Mouse (Mus musculus): ENCODE measurements around the gene Rfx2. TPM values are rescaled to one million over a fixed set of nuclear protein-coding genes. Genes with fewer than 3 reads are reported as not detected.
A peak's percentile ranks its signal among the peaks of the same experiment; 100 is the strongest.

Gene Rfx2
- polyA plus RNA-seq, 1 experiment, result 15.4 TPM

DNA sequence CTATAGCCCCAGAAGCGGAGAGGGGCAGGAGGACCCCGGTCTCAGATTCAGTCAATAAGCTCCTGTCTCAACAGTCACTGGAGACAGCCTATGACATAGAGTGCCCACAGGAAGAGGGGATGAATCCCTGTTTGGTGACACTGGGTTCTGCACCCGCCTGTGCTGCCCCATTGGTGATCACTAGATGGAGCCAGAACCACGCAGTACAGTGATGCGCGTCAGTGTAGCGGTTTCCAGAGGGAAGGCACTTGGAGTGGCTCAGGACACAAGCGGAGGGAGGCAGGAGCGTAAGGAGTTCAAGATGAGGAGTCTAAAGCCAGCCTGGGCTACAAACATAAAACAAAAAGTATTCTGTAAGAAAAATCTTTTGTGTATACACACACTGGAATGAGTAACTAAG, 22.3 kb downstream of the Rfx2 start:
- Histone ChIP-seq H3K4me3 (ENCODE audit: low read depth, low read length) (no peak overlapping the region), H3K36me3 (ENCODE audit: control insufficient read depth, insufficient read depth, low read length) (no peaks in the 10 kb centered on the region), H3K27me3 (ENCODE audit: control insufficient read depth, insufficient read depth, low read length) (no peaks in the 10 kb centered on the region), H3K4me1 (ENCODE audit: control insufficient read depth, insufficient read depth, insufficient read length, low read length) (peaks cover 15% of the 10 kb centered on the region), H3K27ac (ENCODE audit: insufficient read depth, low read depth, low read length) (no peak overlapping the region)
- 18% methylated on average over 9 of the region's 9 CpGs for WGBS
- no peak for TF ChIP-seq POLR2A (IDR thresholded peaks at IDR 0.05; ENCODE audit: low read depth, low read length)
- TF ChIP-seq CTCF (IDR thresholded peaks at IDR 0.05; ENCODE audit: extremely low read depth, insufficient read length, insufficient replicate concordance, low read depth, low read length), result peak; percentile 91; the same call in 1 of the 2 replicates

DNA sequence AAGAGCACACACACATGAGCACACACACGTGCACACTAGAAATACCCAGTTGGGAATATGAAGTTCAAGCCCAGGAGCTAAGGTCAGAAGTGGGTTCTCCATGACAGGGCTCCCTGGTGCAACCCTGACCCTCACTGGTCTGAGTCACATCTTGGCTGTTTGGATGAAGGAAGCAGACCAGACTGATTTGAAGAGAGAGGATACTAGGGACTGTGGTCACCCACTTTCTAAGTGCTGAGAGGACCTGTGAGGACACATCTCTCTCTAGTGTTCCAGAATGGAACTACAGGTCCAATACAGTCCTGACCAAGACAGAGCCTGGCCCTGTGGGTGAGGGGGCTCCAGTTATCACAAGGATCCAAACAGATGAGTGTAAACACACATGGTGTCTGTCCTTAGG, 25.0 kb downstream of the Rfx2 start:
- Histone ChIP-seq H3K36me3 (ENCODE audit: control insufficient read depth, insufficient read depth, low read length) (no peaks in the 10 kb centered on the region), H3K4me1 (ENCODE audit: control insufficient read depth, insufficient read depth, insufficient read length, low read length) (peaks cover 11% of the 10 kb centered on the region), H3K27me3 (ENCODE audit: control insufficient read depth, insufficient read depth, low read length) (no peaks in the 10 kb centered on the region), H3K4me3 (ENCODE audit: low read depth, low read length) (no peak overlapping the region), H3K27ac (ENCODE audit: insufficient read depth, low read depth, low read length) (no peak overlapping the region)
- WGBS, result 90% methylated on average over 1 of the region's 1 CpGs
- TF ChIP-seq POLR2A (IDR thresholded peaks at IDR 0.05; ENCODE audit: low read depth, low read length) (no peak), CTCF (IDR thresholded peaks at IDR 0.05; ENCODE audit: extremely low read depth, insufficient read length, insufficient replicate concordance, low read depth, low read length) (no peak)

DNA sequence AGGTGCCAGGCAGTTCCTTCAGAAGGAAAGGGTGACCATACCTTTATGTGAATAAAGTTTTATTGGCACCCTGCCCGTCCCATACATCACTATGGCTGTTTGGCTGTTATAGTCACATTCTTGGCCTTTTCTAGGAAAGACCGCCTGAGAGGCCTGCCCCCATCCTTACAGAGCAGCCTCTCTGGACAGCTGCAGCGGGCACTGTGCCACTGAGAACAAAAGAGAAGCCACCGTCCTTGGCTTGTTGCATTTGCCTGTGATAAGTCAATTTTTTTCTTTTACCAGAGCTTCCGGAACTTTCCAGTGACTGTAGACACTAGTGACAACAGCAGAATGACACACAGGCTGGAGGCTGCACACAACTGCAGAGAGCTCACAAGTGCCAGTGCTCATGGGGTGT, 25.9 kb downstream of the Rfx2 start:
- Histone ChIP-seq H3K4me1 (ENCODE audit: control insufficient read depth, insufficient read depth, insufficient read length, low read length) (peaks cover 3% of the 10 kb centered on the region; the same call in 1 of the 2 replicates), H3K27ac (ENCODE audit: insufficient read depth, low read depth, low read length) (no peak overlapping the region), H3K4me3 (ENCODE audit: low read depth, low read length) (no peak overlapping the region), H3K27me3 (ENCODE audit: control insufficient read depth, insufficient read depth, low read length) (no peaks in the 10 kb centered on the region), H3K36me3 (ENCODE audit: control insufficient read depth, insufficient read depth, low read length) (no peaks in the 10 kb centered on the region)
- 82% methylated on average over 5 of the region's 5 CpGs for WGBS
- TF ChIP-seq CTCF (IDR thresholded peaks at IDR 0.05; ENCODE audit: extremely low read depth, insufficient read length, insufficient replicate concordance, low read depth, low read length) (no peak), POLR2A (IDR thresholded peaks at IDR 0.05; ENCODE audit: low read depth, low read length) (no peak)

DNA sequence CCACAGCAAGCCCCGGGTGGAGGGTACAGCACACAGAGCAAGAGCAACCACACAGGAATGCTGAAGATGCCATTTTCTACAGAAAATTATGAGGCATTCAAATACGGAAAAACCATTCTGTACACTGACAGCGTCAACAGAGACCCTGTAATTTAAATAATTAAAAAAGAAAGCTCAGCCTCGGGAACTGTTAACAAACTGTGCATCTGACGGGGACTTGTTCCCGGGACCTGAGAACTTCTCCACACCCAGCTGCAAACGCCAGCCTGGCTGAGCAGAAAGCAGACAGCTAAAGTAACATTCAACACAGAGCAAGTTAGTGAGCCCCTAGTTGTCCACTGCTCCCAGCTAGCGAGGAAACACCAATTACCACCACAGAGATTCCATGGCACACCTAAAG, 28.7 kb downstream of the Rfx2 start:
- H3K27me3 ChIP-seq (ENCODE audit: control insufficient read depth, insufficient read depth, low read length), result no peaks in the 10 kb centered on the region
- TF ChIP-seq CTCF (IDR thresholded peaks at IDR 0.05; ENCODE audit: extremely low read depth, insufficient read length, insufficient replicate concordance, low read depth, low read length) (no peak), POLR2A (IDR thresholded peaks at IDR 0.05; ENCODE audit: low read depth, low read length) (no peak)
- H3K4me3 ChIP-seq (ENCODE audit: low read depth, low read length), result no peak overlapping the region
- no peaks in the 10 kb centered on the region for H3K36me3 ChIP-seq (ENCODE audit: control insufficient read depth, insufficient read depth, low read length)
- no peak overlapping the region for H3K27ac ChIP-seq (ENCODE audit: insufficient read depth, low read depth, low read length)
- 85% methylated on average over 8 of the region's 8 CpGs for WGBS
- H3K4me1 ChIP-seq (ENCODE audit: control insufficient read depth, insufficient read depth, insufficient read length, low read length), result no peaks in the 10 kb centered on the region

DNA sequence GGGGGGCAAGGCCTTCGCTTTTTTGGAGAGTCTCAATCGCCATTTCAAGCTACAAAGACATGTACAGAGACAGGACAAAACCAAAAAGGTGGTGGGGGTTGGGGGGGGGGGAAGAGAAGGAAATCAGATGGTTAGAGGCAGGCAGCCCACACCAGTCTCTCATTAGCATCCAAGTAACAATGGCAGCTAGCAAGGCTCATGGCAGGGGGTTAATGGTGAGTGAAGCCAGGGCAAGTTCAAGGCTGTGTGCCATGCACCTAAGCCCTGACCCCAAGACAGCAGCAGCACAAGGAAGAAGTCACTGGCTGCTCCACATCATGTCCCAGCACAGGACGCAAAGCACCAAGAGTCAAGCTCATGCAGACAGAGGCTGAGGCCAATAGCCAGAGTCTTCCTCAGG, 31.5 kb downstream of the Rfx2 start:
- no peak overlapping the region for H3K27ac ChIP-seq (ENCODE audit: insufficient read depth, low read depth, low read length)
- TF ChIP-seq POLR2A (IDR thresholded peaks at IDR 0.05; ENCODE audit: low read depth, low read length), result no peak
- TF ChIP-seq CTCF (IDR thresholded peaks at IDR 0.05; ENCODE audit: extremely low read depth, insufficient read length, insufficient replicate concordance, low read depth, low read length), result no peak
- no peaks in the 10 kb centered on the region for H3K36me3 ChIP-seq (ENCODE audit: control insufficient read depth, insufficient read depth, low read length)
- WGBS, result 93% methylated on average over 3 of the region's 3 CpGs
- H3K4me1 ChIP-seq (ENCODE audit: control insufficient read depth, insufficient read depth, insufficient read length, low read length), result no peaks in the 10 kb centered on the region
- H3K4me3 ChIP-seq (ENCODE audit: low read depth, low read length), result no peak overlapping the region
- H3K27me3 ChIP-seq (ENCODE audit: control insufficient read depth, insufficient read depth, low read length), result no peaks in the 10 kb centered on the region

DNA sequence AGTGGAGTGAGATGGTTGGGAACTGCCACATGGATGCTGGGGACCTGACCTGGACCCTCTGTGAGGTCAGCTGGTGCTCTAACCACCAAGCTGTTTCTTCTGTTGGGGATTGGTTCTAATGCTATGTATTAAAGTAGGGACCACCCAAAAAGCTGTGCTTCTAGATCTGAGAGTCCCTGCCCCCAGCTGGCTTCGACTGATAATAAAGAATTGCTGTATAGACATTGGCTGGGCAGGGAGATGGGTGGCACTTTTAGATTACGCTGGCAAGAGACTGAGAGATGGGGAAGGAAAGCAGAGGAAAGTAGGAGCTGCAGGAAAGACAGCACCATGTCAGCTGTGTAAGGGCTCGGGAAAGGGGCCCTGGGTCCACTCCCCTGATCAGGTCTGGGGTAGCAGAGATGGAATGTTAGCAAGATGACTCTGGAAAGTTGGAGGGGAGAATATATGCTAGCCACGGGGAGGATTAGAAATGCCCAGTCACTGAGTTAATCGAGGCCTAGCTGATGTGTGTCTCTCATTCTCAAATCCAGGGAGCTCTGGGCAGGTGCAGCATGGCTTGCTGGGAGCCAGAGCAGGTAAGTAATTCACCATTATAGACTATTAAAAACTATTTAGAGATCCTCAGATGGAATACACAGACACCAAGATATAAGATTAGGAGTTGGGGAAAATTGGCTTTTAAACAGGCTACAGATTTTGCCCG, 37.0 kb downstream of the Rfx2 start:
- TF ChIP-seq POLR2A (IDR thresholded peaks at IDR 0.05; ENCODE audit: low read depth, low read length) (no peak), CTCF (IDR thresholded peaks at IDR 0.05; ENCODE audit: extremely low read depth, insufficient read length, insufficient replicate concordance, low read depth, low read length) (no peak)
- no peaks in the 10 kb centered on the region for H3K27me3 ChIP-seq (ENCODE audit: control insufficient read depth, insufficient read depth, low read length)
- no peak overlapping the region for H3K27ac ChIP-seq (ENCODE audit: insufficient read depth, low read depth, low read length)
- WGBS, result 78% methylated on average over 6 of the region's 6 CpGs
- H3K4me1 ChIP-seq (ENCODE audit: control insufficient read depth, insufficient read depth, insufficient read length, low read length), result no peaks in the 10 kb centered on the region
- H3K36me3 ChIP-seq (ENCODE audit: control insufficient read depth, insufficient read depth, low read length), result no peaks in the 10 kb centered on the region
- no peak overlapping the region for H3K4me3 ChIP-seq (ENCODE audit: low read depth, low read length)

DNA sequence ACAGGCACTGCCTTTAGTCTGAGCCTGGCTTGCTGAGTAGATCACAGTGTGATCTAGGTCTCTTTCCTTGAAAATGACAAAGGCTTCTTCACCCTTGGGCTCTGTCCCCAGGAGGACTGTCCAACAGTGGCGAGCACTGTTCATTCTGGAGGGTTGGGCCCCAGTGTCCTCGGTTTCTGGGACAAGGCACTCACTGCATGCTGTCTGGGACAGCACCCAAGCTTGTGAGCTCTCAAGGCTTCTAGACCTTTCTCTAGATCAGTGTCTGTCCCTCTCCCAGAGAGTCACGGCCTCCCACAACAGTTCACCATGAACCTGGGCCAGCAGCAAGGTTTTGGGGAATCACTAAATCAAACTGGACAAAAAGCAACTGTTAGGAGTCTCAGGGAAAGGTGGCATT, 38.2 kb downstream of the Rfx2 start:
- no peak overlapping the region for H3K4me3 ChIP-seq (ENCODE audit: low read depth, low read length)
- WGBS, result 77% methylated on average over 3 of the region's 3 CpGs
- no peaks in the 10 kb centered on the region for H3K36me3 ChIP-seq (ENCODE audit: control insufficient read depth, insufficient read depth, low read length)
- H3K27ac ChIP-seq (ENCODE audit: insufficient read depth, low read depth, low read length), result no peak overlapping the region
- H3K4me1 ChIP-seq (ENCODE audit: control insufficient read depth, insufficient read depth, insufficient read length, low read length), result no peaks in the 10 kb centered on the region
- TF ChIP-seq POLR2A (IDR thresholded peaks at IDR 0.05; ENCODE audit: low read depth, low read length) (no peak), CTCF (IDR thresholded peaks at IDR 0.05; ENCODE audit: extremely low read depth, insufficient read length, insufficient replicate concordance, low read depth, low read length) (no peak)
- no peaks in the 10 kb centered on the region for H3K27me3 ChIP-seq (ENCODE audit: control insufficient read depth, insufficient read depth, low read length)
